Mouse (Mus musculus): ENCODE measurements around the gene Mastl. TPM values are rescaled to one million over a fixed set of nuclear protein-coding genes. Genes with fewer than 3 reads are reported as not detected.

Gene Mastl
- total RNA-seq, 2 experiments from 2014 or later = 8.4 to 8.9 TPM

DNA sequence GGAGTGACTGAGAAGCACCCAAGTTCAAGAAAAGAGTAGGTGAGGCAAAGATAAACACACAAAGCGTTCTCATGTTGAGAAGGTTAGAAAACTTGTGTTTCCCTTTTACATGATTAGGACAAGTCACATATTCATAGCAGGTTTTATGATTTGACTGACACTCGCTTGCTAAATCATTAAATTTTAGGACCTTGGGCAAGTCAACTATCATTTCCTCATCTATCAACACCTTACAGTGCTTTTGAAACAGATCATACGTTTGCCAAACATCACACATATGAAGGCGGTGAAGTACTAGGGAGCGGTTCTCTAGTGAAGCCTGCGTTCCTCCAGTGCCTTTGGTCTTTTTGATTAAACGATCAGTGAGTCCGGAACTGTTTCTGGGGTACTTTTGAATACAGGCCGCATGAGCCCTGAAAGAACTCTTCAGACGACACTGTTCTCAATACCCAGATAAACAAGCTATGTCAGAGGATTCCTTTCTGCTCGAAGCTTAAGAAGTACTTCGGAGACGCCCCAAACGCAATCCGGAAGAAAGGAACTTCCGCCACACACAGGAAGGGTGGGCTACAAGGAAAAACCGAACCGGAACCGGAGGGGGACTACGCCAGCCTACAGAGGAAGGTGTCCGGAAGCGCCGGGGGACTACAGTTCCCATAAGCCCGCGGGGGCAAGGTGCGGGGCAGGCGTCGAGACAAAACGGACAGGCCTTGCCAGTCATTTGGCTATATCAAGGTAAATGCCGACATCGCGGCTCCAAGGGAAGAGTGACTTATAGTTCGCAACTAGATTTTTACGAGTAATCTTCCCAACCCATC, 88.1 kb downstream of the Mastl start, which contains the start of gene Acbd5:
TSS of gene Acbd5 (plus strand) at position 616 of the 818 bp plus-strand sequence.
- peak; percentile 76 to 88 for DNase-seq (ENCODE audit: low spot score in 2 of 2)

Other genes with a start within 250 kb of the Mastl start
- gene Abi1, start 115.8 kb downstream of the Mastl start, total RNA-seq (2021) = 10 to 100 TPM; 80.8 to 87.5 TPM
- gene Acbd5, start 87.9 kb downstream of the Mastl start, total RNA-seq (2021) = 10 to 100 TPM; 73.3 to 73.4 TPM
- gene Yme1l1, start 345 bp upstream of the Mastl start, total RNA-seq (2021) = 100 to 1,000 TPM; 119 to 122 TPM
- gene 4931423N10Rik, start 51.5 kb upstream of the Mastl start, total RNA-seq (2021) = under 1 TPM in 1 of 2 experiments, not detected in 1; 0.25 TPM
- gene Nxph2, start 165.2 kb upstream of the Mastl start, total RNA-seq (2021) = under 1 TPM; 0.11 TPM